Mouse (Mus musculus): ENCODE measurements around the gene Acin1.
A peak's percentile ranks its signal among the peaks of the same experiment; 100 is the strongest.

DNA sequence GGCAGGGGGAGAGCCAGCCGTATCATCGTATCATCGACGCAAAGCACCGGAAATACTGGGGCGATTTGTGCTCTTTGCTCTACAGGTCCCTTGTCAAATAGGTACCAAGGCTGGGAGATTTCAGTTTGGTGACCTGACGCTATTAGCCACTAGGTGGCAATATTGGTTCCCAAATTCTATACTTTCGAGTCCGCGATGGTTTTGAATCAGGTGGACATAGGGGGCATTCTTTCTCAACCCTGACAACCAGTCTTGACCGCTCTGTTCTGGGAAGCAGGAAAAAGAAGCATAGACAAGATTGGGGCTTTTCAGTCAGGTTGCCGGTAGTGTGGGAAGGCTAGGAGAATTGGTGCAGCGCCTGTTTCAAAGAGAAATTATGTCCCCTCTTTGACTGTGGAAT lies 27.4 kb upstream of the Acin1 start:
- TF ChIP-seq EP300 (IDR thresholded peaks at IDR 0.05; ENCODE audit: low read depth) (no peak), CTCF (IDR thresholded peaks at IDR 0.05; ENCODE audit: low read depth) (peak; percentile 87)

Measured in heart, postnatal 0 days (tissue).